Mouse (Mus musculus): ENCODE measurements at regions not wholly inside any gene's neighbourhood (a gene's known extent, or its start where the extent isn't known, plus 50 kb on each side); places are given as distances from the start of the nearest gene placed in this dataset.

GRCm38 (mm10) chr15:71326596-71326995 lies 2507.8 kb upstream of the Gm6569 start:
- TF ChIP-seq CTCF (IDR thresholded peaks at IDR 0.05 in 2 of 3, conservative IDR thresholded peaks at IDR 0.05 in 1 of 3; ENCODE audit: control insufficient read depth in 1 of 3, insufficient read depth in 1 of 3, low read depth in 2 of 3, low read length in 3 of 3, poor library complexity in 1 of 3, severe bottlenecking in 1 of 3) (no peak), POLR2AphosphoS5 (IDR thresholded peaks at IDR 0.05; ENCODE audit: borderline replicate concordance, low read depth, low read length) (no peak), POLR2A (IDR thresholded peaks at IDR 0.05; ENCODE audit: control insufficient read depth in 1 of 2, insufficient read depth in 1 of 2, low read depth in 1 of 2, low read length in 2 of 2, poor library complexity in 1 of 2) (no peak), CHD1 (IDR thresholded peaks at IDR 0.05; ENCODE audit: low read depth, low read length) (no peak), MAFK (IDR thresholded peaks at IDR 0.05; ENCODE audit: borderline replicate concordance, low read depth, low read length) (no peak), MAX (IDR thresholded peaks at IDR 0.05; ENCODE audit: low read length) (no peak), EP300 (IDR thresholded peaks at IDR 0.05; ENCODE audit: low read depth in 1 of 2, low read length in 2 of 2) (no peak), GATA1 (IDR thresholded peaks at IDR 0.05; ENCODE audit: low read depth, low read length) (no peak), RCOR1 (IDR thresholded peaks at IDR 0.05; ENCODE audit: low read depth, low read length) (no peak), SIN3A (IDR thresholded peaks at IDR 0.05; ENCODE audit: low read length) (no peak), BHLHE40 (IDR thresholded peaks at IDR 0.05; ENCODE audit: borderline replicate concordance, low read depth, low read length) (no peak), KAT2A (conservative IDR thresholded peaks at IDR 0.05; ENCODE audit: low read depth, low read length) (no peak), SMC3 (IDR thresholded peaks at IDR 0.05; ENCODE audit: low read depth, low read length) (no peak), USF1 (IDR thresholded peaks at IDR 0.05; ENCODE audit: low read depth, low read length) (no peak)
